In genomic region chr11:90424334-90425206, GRCm38 (mm10) we compare ENCODE assay signal across 20 mouse cellular contexts. TPM values are rescaled to one million over a fixed set of nuclear protein-coding genes. Genes with fewer than 3 reads are reported as not detected.
DNase-seq lines count a peak whose midpoint lies in the region; ATAC-seq lines count a peak whose summit lies in the region.
"Had no signal": no experiment of that assay in that cellular context is flagged by ENCODE, and none has a peak within 500 bp of the region (broad histone marks: within the 10 kb centered on the region; RNA-seq: fewer than 3 reads in every experiment).

No protein-coding gene starts in this region.

- no peak overlapping the region for H3K9ac ChIP-seq in midbrain, embryonic 11.5 days (ENCODE audit: low read length)
- no peak overlapping the region for H3K9ac ChIP-seq in midbrain, embryonic 14.5 days (replicated peaks; ENCODE audit: low read length)
- no peak overlapping the region for H3K9ac ChIP-seq in embryonic facial prominence, embryonic 13.5 days
- no peak overlapping the region for H3K9ac ChIP-seq in kidney, embryonic 16.5 days (replicated peaks; ENCODE audit: low read length)
- H3K9ac ChIP-seq: forebrain, embryonic 12.5 days had no signal

- peaks cover 2% of the 10 kb centered on the region for H3K27me3 ChIP-seq in midbrain, embryonic 11.5 days (ENCODE audit: control insufficient read depth, insufficient read depth, low read length)
- peaks cover 3% of the 10 kb centered on the region; the same call in 1 of the 2 replicates for H3K27me3 ChIP-seq in midbrain, embryonic 14.5 days (ENCODE audit: control insufficient read depth, insufficient read depth, low read length)
- H3K27me3 ChIP-seq in embryonic facial prominence, embryonic 13.5 days: peaks cover 2% of the 10 kb centered on the region; the same call in 1 of the 2 replicates
- no peaks in the 10 kb centered on the region for H3K27me3 ChIP-seq in kidney, embryonic 16.5 days (ENCODE audit: insufficient read depth, low read length)
- H3K27me3 ChIP-seq: CH12.LX had no signal

- H3K36me3 ChIP-seq in midbrain, embryonic 11.5 days (ENCODE audit: control insufficient read depth, insufficient read depth, low read length): no peaks in the 10 kb centered on the region
- H3K36me3 ChIP-seq in midbrain, embryonic 14.5 days (ENCODE audit: control insufficient read depth, insufficient read depth, low read length): no peaks in the 10 kb centered on the region
- H3K36me3 ChIP-seq in embryonic facial prominence, embryonic 13.5 days: no peaks in the 10 kb centered on the region
- no peaks in the 10 kb centered on the region for H3K36me3 ChIP-seq in kidney, embryonic 16.5 days (ENCODE audit: insufficient read depth, low read length)
- H3K36me3 ChIP-seq: forebrain, embryonic 12.5 days had no signal

- WGBS in midbrain, embryonic 11.5 days: 79% methylated on average over 11 of the region's 11 CpGs
- 83% methylated on average over 11 of the region's 11 CpGs for WGBS in midbrain, embryonic 14.5 days
- 41% methylated on average over 11 of the region's 11 CpGs for WGBS in embryonic facial prominence, embryonic 13.5 days
- WGBS in kidney, embryonic 16.5 days: 84% methylated on average over 11 of the region's 11 CpGs

- no peak overlapping the region for H3K4me3 ChIP-seq in midbrain, embryonic 11.5 days (ENCODE audit: low read depth, low read length)
- H3K4me3 ChIP-seq in midbrain, embryonic 14.5 days (replicated peaks; ENCODE audit: low read depth, low read length): no peak overlapping the region
- no peak overlapping the region for H3K4me3 ChIP-seq in embryonic facial prominence, embryonic 13.5 days
- H3K4me3 ChIP-seq in kidney, embryonic 16.5 days (ENCODE audit: low read length): no peak overlapping the region
- H3K4me3 ChIP-seq: forebrain, embryonic 12.5 days; heart, adult 2 months had no signal

- no peaks in the 10 kb centered on the region for H3K9me3 ChIP-seq in midbrain, embryonic 11.5 days (ENCODE audit: control insufficient read depth, low read length)
- no peaks in the 10 kb centered on the region for H3K9me3 ChIP-seq in midbrain, embryonic 14.5 days (ENCODE audit: control insufficient read depth, low read length)
- no peaks in the 10 kb centered on the region for H3K9me3 ChIP-seq in embryonic facial prominence, embryonic 13.5 days
- H3K9me3 ChIP-seq in kidney, embryonic 16.5 days (ENCODE audit: low read length): no peaks in the 10 kb centered on the region
- H3K9me3 ChIP-seq: forebrain, embryonic 12.5 days had no signal

- no peaks in the 10 kb centered on the region for H3K4me1 ChIP-seq in midbrain, embryonic 11.5 days (ENCODE audit: control insufficient read depth, insufficient read depth, low read length)
- H3K4me1 ChIP-seq in midbrain, embryonic 14.5 days (ENCODE audit: control insufficient read depth, insufficient read depth, low read length): no peaks in the 10 kb centered on the region
- H3K4me1 ChIP-seq in embryonic facial prominence, embryonic 13.5 days: peaks cover 29% of the 10 kb centered on the region
- H3K4me1 ChIP-seq in kidney, embryonic 16.5 days (ENCODE audit: insufficient read depth, low read length): no peaks in the 10 kb centered on the region
- H3K4me1 ChIP-seq: forebrain, embryonic 12.5 days had no signal

- no peak overlapping the region for H3K27ac ChIP-seq in midbrain, embryonic 11.5 days (ENCODE audit: low read depth, low read length)
- no peak overlapping the region for H3K27ac ChIP-seq in midbrain, embryonic 14.5 days (replicated peaks; ENCODE audit: low read depth, low read length)
- peak overlapping the region; percentile 90 for H3K27ac ChIP-seq in embryonic facial prominence, embryonic 13.5 days
- no peak overlapping the region for H3K27ac ChIP-seq in kidney, embryonic 16.5 days (ENCODE audit: low read length)
- H3K27ac ChIP-seq: forebrain, embryonic 12.5 days; heart, adult 2 months had no signal

- DNase-seq in cerebellum, postnatal 10 days: peak; percentile 27 to 49
- no peak for DNase-seq in cerebellum, adult 9-10 months
- peak; percentile 87 for DNase-seq in midbrain, embryonic 11.5 days (ENCODE audit: low spot score, missing footprints)
- no peak for DNase-seq in midbrain, embryonic 14.5 days
- DNase-seq in mesoderm, embryonic 11.5 days (ENCODE audit: low read depth, low spot score): peak; percentile 61
- DNase-seq: adrenal gland, postnatal 25 days; heart, adult 2 months; kidney, adult 9 months; layer of hippocampus, postnatal 36 days; liver; lung, adult 18-20 months; lung, postnatal 4 days; thymus, postnatal 25 days had no signal

- ATAC-seq in midbrain, embryonic 11.5 days (ENCODE audit: low FRiP score): no peak
- no peak for ATAC-seq in midbrain, embryonic 14.5 days (ENCODE audit: low FRiP score, low TSS enrichment)
- peak; percentile 83 for ATAC-seq in embryonic facial prominence, embryonic 13.5 days (ENCODE audit: insufficient number of reproducible peaks, insufficient read depth, low FRiP score, low TSS enrichment, low read depth)
- no peak for ATAC-seq in megakaryocyte progenitor cell, adult 5-6 weeks (replicated peaks; ENCODE audit: poor library complexity)
- no peak for ATAC-seq in kidney, embryonic 16.5 days (ENCODE audit: low FRiP score, low TSS enrichment)
- ATAC-seq: activated CD4-positive, CD25-positive, alpha-beta regulatory T cell, adult 4 months had no signal

- H3K4me2 ChIP-seq in midbrain, embryonic 11.5 days: no peak overlapping the region
- no peak overlapping the region for H3K4me2 ChIP-seq in midbrain, embryonic 14.5 days (ENCODE audit: low read length)
- peak overlapping the region; percentile 44 for H3K4me2 ChIP-seq in embryonic facial prominence, embryonic 13.5 days
- no peak overlapping the region for H3K4me2 ChIP-seq in kidney, embryonic 16.5 days (replicated peaks; ENCODE audit: low read depth, low read length)
- H3K4me2 ChIP-seq: forebrain, embryonic 12.5 days had no signal

RNA-seq across cellular contexts. Expression of gene Hlf, which starts 33.9 kb away (rescaled TPM):
- 2.0 and 2.2 TPM in 2 replicates for polyA plus RNA-seq in midbrain, embryonic 11.5 days (2014; fragmentation: Nextera tagmentation; extraction: Ambion mirVana)
- 2.1 and 3.4 TPM in 2 replicates for polyA plus RNA-seq in midbrain, embryonic 14.5 days (2014; fragmentation: Nextera tagmentation; extraction: Ambion mirVana)
- 8.8 and 9.5 TPM in 2 replicates for polyA plus RNA-seq in embryonic facial prominence, embryonic 13.5 days (2015; fragmentation: Nextera tagmentation; extraction: Ambion mirVana)
- total RNA-seq in megakaryocyte progenitor cell, adult 5-6 weeks (2015): 17.7 and 20.0 TPM in 2 replicates
- 2.5 and 13.2 TPM in 2 replicates for total RNA-seq in megakaryocyte progenitor cell, adult 5-6 weeks (2017)
- 2.3 and 2.8 TPM in 2 replicates for polyA plus RNA-seq in kidney, embryonic 16.5 days (2015; fragmentation: Nextera tagmentation; extraction: Ambion mirVana)
- total RNA-seq: monocyte, adult 5-6 weeks had no signal

Comparison
In these comparisons a context has a peak if more than half of its experiments do, and no peak if none do; other contexts are left out.
1. DNase-seq: peak in cerebellum, postnatal 10 days (2 of 2), midbrain, embryonic 11.5 days (single experiment) and mesoderm, embryonic 11.5 days (single experiment); none in cerebellum, adult 9-10 months (single experiment) and midbrain, embryonic 14.5 days (single experiment).